Mouse (Mus musculus) cerebellum, adult 9-11 months (tissue): Measurements from ENCODE around the gene Fancm.
"Not testable (repeated sequence)": the region's sequence is repeated elsewhere in the genome, so short reads cannot be mapped to it uniquely, and the experiment has no call there.

Experiments
- DNase-seq: peaks from one replicate; pipeline ENCODE4 v3.0.0; 2022

Gene Fancm

DNA sequence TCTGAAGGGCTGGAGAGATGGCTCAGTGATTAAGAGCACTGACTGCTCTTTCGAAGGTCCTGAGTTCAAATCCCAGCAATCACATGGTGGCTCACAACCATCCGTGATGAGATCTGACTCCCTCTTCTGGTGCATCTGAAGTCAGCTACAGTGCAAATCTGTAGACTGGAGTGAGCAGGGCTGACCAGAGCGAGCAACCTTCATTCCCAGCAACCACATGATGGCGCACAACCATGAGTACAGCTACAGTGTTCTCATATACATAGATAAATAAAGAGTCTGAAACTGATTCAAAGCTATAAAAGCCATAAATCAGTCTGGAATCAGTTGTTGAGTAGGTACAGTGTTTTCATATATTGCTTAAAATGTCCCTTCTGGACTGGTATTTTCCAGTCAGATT is 60.7 kb downstream of the Fancm start:
- DNase-seq, result not testable (repeated sequence)

DNA sequence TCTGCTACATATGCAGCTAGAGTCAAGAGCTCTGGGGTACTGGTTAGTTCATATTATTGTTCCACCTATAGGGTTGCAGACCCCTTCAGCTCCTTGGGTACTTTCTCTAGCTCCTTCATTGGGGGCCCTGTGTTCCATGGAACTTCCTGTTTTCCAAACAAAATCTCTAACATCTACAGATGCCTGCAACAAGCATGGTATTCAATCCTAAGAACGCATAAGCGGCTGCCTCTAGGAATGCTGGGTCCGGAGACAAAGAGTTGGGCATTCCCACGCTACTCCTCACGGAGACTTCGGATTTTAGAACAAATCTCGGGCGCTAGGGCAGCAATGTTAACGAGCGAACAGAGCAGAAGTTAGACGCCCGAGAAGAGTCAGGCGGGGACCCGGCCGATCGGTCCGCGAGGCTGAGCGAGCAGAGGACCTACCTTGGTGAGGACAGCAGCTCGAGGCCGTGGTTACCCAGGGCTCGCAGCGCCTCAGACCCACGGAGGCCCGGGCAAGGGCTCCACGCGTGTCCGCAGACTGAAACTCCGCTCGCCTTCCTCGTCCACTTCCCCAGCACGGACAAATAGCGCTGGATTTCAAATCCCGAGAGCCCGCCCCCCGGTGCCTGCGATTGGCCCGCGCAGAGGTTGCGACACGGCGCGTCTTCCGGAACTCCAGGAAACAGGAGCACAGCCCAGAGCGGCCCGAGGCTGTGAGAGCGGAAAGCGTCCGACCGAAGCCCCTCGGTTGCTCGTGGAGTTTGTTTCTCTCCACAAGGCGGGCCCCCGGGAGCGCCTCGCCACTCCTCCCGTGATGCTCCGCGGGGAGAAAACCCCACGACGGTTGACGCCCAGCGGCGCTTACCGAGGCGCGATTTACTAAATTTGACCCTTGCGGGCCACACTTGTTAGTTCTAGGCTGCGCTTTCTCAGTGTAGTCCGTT is 96.9 kb downstream of the Fancm start, which contains the start of gene Mis18bp1:
Gene Mis18bp1, minus strand, starts transcription at position 584 of the 931 bp plus-strand sequence.
- peak; percentile 91 for DNase-seq

DNA sequence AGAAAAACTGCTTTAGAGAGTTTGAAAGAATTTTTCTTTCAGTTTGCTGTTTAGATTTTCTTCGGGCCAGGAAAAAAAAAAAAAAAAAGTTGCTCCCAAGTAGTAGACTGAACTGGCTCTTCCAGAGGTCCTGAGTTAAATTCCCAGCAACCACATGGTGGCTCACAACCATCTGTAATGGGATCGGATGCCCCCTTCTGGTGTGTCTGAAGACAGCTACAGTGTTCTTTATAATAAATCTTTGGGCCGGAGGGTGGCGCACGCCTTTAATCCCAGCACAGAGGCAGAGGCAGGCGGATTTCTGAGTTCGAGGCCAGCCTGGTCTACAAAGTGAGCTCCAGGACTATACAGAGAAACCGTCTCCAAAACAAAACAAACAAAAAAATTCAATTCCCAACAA is 97.6 kb downstream of the Fancm start:
- peak; percentile 63 for DNase-seq

DNA sequence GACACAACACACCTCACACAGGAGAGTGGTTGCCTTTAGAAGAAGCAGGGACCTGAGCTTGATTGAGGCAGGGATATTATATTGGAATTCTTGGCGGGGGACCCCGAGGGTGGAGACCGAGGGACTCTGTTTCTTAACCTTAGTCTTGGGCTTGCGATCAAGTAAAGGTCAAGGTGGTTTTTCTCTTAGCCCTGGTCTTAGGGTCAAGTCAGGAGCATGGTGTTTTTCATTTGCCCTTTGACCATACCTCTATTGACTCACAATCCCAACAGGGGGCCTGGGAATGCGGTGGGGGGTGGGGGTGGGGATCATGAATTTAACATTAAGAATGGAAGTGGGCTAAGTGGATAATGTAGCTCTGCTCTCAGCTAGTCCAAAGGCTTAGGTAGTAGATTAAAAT is 98.3 kb downstream of the Fancm start:
- no peak for DNase-seq
